Mouse (Mus musculus): Measurements from ENCODE around the gene Gpcpd1.

Gene Gpcpd1

DNA sequence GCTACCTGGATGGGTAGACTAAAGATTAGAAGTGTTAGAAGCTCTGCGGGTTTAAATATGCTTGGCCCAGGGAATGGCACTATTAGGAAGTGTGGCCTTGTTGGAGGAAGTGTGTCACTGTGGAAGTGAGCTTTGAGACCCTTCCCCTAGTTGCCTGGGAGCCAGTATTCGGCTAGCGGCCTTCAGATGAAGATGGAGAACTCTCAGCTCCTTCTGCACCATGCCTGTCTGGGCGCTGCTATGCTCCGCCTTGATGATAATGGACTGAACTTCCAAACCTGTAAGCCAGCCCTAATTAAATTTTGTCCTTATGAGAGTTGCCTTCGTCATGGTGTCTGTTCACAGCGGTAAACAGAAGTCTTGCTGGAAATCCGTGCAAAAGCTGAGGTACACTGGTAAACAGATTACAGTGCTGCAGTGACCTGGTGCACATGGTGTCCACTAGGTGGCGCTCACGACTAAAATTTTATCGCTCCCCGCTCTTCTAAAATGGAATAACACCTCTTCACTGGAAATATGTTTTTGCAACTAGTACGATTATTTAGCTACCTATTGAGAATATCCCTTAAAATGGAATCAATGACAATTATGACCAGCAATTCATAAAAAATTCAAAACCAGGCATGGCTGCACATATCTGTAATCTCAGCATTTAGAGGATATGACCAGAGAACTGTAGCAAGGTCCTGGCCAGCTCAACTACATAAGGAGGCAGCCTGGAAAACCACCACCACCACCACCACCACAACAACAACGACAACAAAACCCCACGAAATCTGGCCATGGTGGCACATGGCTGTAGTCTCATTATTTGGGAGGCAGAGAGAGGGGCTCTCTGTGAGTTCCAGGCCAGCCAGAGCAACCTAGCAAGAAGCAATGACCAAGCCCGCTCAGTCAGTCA lies 71.1 kb downstream of the Gpcpd1 start:
- DNase-seq = peak; percentile 34 to 72

DNA sequence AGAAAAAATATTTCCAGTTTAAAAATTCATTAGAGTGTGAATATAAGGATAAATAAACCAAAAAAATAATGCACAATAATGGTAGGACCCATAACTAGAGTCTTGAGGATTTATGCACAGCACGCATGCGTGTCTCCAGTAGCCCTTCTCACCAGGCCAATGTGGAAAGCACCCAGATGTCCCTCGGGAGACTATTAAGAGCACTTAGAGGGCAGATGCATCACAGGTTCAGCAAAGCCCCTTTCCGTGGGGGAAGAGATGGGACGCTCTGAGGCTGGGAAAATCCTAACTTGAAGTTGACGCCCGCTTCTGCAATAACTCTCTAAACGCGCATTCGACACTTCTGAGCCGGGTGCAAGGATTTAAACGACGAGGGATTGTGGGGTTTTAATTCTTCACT lies 71.9 kb downstream of the Gpcpd1 start:
- no peak for DNase-seq

DNA sequence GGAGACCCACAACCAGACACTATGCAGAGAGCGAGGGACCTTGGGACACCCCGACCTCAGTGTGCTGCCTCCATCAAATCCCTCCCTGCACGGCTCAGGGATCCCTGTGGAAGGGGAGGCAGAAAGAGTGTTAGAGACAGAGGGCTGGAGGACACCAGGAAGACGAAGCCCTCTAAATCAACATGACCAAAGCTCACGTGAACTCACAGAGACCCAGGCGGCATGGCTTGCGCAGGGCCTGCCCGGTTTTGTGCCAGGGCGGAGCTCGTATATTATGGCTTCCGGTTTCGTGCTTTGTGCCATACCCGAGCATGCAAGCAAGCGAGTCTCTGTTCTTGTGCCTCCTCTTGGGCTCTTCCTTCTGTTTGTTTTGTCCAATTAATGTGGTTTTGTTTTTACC lies 72.5 kb downstream of the Gpcpd1 start:
- no peak for DNase-seq

DNA sequence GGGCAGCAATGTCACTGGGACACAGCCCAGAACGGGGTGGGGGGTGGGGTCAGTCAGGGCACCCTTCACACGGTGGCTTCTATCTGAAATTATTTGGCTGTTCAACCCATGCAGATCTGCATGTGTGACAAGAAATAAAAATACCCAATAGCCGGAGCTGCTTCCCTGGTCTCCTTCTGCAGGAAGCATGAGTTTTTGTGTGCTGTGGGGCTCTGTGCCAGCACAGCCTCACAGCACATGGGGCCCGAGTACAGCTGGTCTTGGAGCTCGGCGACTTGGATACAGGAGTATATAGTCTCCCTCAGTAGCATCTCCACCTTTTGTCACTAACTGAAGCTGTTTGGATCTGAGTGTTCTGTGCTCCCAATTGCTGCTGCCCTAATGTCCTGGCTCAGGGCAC lies 73.2 kb downstream of the Gpcpd1 start:
- no peak for DNase-seq

DNA sequence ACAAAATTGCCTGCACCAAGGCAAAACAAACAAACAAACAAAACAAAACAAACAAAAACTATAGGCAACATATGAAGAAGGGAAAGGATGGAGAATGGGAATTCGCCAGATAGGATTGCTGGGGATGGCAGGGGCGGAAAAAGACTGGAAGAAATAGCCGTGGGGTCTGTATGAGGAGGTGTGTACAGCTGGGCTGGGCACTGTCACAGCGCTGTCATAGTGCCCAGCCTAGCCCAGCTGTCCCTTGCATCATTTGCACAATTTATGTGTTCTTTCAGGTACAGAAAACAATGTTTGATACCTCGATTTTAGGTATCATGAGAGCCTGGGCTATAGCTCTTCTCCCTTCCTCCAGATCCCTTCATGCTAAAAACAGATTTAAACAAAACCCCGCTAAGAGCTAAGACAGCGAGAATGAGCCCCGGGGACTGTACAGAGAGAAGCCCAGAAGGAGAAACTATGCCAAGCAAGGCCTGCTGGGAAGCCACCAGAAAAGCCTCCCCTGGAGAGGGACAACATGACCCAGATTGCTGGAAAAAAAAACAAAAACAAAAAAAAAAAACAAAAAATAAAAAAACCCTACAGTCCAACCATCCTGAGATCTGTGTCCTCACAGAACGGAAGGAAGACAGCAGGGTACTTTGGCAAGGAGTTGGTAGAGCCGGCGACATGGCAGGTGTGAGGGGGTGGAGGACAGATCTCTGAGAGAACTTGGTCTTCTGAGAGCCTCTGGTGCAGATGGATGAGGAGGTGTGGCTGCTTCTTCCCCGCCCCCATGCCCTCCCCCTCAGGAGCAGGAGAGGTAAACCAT lies 74.0 kb downstream of the Gpcpd1 start:
- no peak for DNase-seq

DNA sequence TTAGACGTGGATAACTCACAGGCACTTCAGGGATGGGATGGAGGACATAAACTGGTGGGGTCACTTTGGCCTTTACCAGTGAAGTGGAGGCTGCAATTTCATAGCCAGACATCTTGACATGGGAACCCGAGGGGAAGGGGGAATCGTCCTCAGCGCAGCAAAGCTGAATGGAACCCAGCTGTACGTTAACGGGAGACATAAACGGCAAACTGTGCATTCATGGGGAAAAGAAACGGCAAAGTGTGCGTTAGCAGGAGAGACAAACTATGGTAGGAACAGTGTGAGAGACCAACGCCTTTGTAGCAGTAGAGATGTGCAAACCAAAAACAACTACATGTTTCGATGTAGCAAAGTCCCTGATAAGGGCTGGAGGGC lies 74.6 kb downstream of the Gpcpd1 start:
- no peak for DNase-seq

DNA sequence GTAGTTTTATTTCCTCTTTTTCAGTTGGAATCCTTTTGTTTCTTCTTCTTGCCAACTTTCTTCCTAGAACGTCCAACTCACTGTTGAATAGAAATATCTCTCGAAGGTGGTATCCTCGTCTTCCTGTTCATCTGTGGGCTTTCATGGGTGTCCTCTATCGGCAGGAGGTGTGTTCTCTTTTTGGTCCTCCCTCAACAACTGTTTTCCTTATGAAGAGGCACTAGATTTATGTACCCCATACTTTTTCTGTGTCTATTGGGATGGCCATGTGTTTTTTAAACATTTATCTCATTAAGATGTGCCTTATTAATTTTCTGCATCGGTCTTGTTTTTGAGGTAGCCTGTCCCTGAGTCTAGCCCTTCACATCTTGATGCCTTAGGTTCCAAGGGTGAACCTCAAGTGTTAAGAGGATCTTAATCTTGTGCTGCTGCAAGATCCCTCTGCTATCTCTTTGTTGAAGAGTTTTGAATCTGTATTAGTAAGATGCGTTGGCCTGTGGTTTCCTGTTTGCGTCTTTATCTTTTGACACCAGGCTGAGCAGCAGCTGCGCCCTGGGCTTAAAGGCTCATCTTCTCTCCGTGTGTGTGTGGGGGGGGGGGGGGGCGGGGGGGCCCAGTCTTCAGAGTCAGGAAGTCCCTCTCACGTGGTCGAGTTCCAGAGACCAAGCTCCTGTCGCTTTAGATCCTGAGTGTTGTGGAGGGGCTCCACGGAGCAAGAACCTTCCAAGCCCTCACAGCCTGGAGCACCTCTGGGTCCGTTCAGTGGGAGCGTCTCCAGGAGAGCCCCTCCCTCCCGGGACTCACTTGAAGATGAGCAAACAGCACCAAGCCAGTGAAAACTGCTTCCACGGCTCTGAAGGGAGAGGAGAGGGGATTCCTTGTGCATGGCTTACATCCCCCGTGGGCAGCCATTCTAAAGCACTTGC lies 75.2 kb downstream of the Gpcpd1 start:
- no peak for DNase-seq

DNA sequence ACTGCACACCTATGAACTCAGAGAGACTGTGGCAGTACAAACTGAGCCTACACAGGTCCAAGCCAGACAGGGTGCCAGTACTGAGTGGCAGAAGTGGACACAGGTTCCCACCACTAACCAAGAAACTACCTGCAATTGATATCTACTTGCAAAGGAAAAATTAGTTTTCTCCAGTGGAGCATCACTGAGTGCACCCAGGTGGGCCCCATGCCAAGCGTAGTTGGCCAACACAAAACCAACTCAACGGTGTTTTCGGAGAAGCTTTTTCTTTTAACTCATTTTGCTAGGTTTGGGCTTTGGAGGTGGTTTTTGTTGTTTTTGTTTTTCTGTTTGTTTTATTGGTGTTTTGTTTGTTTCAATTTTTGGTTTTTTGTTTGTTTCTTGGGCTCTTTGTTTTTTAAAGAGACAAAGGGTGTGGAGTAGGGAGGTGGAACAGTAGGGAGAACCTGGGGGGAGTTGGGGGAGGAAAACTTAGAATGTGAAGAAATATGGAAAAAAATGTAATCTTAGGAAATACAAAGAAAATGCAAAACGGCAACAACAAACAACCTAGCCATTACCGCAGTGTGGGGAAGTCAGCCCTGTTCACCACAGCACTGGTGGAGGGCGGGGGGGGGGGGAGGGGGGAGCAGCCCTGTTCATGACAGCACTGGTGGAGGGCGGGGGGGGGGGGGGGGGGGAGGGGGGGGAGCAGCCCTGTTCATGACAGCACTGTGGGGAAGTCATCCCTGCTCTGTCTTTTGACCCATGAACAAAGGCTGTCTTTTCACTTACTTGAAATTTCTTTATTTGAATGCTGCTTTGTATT lies 76.3 kb downstream of the Gpcpd1 start:
- DNase-seq = no peak

DNA sequence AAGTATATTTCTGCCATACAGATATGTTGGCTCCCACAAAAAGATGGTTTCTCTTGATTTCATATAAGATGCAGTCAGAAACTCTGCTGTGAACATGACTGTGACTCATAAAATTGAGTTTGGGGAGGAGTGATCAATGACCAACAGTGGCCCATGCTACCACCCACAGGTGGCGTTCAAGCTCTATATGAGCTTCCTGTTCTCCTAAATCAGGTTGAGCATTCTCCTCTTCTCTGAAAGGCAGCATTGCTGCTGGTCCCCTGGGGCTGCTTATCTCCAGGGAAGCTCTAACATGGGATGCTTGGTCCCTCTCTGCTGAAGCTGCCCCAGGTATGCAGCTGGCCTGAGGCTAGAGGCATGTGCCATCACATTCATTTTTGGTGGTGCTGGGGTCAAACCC lies 77.8 kb downstream of the Gpcpd1 start:
- DNase-seq = no peak

DNA sequence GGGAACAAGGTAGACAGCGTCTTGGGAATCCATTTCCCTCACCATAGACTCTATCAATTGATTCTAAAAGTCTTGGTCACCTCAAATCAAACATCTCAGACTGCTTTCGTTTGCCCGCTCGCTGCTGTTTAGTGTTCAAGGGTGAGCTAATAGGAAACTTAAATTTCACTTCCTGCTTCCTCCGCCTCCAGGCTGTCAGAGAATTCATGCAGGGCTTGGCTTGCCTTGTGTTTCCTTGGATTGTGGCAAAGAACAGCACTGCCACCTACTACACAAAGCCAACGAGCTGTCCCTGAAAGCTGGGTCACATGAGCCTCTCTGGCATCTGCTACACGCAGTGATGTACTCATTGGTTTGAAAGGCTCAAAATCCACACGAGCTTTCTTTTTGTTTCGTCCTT lies 78.3 kb downstream of the Gpcpd1 start:
- DNase-seq = no peak

DNA sequence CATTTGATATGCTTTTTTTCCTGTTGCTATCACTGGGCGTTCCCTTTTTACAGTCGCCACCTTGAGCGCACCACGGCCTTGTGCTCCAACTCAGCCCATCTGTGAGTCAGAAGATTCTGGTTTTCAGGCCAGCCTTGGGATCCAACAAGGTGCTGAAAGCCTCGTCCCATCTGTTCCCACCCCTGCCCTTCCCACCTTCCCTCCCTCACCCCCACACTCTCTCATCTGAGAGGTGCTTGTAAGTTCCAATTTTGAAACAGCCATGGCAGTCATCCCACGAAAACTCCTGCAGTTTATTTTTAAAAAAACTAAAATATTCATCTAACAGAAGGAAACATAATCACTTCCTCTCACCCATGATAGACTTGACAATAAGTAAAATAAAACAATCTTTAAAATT lies 80.0 kb downstream of the Gpcpd1 start:
- DNase-seq = no peak

DNA sequence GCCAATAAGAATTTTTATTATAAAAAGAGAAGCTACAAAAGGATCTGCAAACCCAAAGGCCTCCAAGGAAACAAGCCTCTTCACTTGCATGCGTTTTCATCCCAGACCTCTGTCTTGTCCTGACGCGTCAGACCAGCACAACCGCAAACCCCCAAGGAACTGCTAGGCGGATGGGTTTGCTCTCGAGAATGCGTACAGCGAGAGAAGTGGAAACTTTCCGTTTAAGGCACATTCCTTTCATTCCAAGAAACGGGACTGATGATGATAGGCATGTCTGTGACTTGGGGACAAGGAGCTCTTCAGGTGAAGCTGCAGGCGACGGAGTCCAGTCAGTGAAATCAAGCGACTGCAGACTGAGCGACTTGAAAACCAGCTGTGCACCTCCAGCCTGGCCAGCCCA lies 80.4 kb downstream of the Gpcpd1 start:
- DNase-seq = no peak

DNA sequence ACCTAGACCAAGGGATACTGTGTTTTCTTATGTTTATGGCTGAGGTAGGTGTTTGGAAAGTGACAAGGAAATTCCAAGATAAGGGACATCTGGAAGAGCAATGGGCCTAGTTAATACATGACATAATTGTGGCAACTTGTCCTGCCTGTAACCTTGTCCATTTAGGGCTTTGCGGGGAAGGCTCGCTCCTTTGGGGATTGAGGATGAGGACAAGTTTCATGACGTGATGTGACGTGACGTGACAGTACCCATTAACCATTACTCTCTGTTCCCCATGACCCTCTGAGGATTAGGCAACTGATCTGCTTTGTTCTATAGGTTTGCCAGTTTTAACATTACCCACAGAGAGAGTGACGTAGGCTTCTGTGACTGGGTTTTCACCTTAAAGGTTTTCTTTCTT lies 81.7 kb downstream of the Gpcpd1 start:
- no peak for DNase-seq

DNA sequence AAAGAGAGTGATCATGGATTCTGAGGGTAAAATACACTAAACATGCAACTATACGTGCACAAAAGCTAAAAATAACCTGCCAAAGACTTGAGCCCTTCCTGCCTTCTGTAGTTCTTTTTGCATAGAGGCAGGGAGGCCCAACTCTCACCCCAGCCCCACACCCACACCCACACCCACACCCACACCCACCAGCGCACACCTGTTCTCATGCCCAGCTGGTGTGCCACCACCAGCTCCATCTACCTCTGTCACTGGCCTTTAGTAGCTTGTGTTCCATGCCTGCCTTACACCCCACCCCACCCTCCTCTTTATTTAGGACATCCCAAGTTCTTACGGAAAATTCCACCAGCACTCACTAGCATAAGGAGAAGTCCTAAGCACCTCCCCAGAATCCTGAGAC lies 89.2 kb downstream of the Gpcpd1 start:
- no peak for DNase-seq

DNA sequence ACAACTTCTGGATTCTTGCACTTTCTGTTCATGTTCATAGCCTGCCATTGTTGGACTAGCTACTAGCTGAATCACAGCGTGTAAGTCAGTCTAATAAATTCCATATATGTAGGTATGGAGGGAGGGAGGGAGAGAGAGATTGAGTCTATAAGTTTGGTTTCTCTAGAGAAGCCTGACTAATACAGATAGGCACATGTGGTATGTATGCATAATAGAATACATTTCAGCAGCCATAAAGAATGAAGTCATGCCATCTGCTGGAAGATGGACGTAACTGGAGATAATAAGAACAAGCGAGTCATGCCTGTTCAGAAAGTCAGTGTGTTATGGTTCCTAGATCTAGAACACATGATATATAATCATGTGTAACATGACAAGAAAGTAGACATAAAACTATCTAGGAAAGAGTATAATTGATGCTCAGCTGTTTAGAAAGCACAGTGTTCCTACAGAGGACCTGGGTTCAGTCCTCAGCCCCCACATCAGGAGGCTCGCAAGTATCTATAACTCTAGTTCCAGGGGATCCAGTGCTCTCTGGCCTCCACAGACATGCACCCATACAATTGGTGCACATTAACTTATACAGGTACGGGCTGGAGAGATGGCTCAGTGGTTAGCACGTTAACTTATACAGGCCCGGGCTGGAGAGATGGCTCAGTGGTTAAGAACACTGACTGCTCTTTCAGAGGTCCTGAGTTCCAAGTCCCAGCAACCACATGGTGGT lies 90.0 kb downstream of the Gpcpd1 start:
- DNase-seq = no peak

DNA sequence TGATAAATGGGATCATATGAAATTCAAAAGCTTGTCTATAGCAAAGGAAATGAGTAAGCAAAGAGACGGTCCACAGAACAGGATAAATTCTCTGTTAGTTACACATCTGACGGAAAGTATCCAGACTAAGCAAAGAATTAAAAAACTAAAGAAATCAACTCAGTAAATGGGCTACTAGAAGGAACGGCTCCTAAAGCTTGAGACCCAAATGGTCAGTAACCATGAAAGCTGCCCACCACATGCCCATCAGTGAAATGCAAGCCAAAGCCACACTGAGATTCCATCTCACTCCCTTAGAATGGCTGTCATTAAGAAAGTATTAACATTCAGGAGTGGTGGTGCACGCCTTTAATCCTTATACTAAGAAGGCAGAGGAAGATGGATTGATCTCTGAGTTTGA lies 94.3 kb downstream of the Gpcpd1 start:
- no peak for DNase-seq

DNA sequence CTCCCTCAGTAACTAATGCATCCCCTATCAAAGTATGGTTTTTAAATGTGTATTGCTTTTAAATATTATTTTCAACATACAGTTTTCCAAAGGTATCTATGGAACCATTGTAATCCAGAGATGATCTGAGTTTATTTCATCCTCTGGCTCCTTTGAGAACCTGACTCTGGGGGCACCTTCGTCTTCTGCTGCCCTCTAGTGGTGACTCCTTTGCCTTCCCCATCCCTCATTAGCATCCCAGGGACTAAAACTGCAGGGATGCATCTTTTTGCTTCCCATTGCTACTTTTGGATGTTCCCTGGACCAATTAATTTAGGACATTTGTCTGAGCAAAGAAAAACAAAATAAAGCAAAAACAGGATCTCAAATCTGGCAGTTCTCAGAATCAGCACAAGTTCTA lies 102.1 kb downstream of the Gpcpd1 start:
- peak in 1 of 2 experiments; percentile 55 for DNase-seq

DNA sequence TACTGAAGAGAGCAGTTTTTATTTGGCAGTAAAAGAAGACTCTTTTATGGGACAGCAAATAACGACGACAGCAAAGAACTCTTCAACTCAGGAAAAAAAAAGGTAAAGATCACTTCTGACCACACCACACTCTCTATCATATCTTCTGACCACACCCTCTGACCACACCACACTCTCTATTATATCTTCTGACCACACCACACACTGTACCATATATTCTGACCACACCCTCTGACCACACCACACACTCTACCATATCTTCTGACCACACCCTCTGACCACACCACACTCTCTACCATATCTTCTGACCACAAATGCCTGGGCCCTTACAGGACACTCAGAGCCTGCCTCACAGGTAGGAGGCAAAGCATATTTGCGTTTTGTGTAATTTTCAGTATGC lies 106.0 kb downstream of the Gpcpd1 start:
- no peak for DNase-seq

All from lung, postnatal 4 days (tissue).